Mouse (Mus musculus) erythroblast, embryonic 14.5 days (primary cell): ENCODE data around the gene Kl.

Source experiments
- GATA1 ChIP-seq: IDR thresholded peaks from 2 replicates; pipeline ENCODE4 v1.6.1; 2012; ENCODE audit warnings: low read length, inconsistent platforms, mixed read lengths
- TAL1 ChIP-seq: IDR thresholded peaks from 3 replicates; pipeline ENCODE4 v1.6.1; 2012; ENCODE audit warnings: low read length, inconsistent platforms, mixed read lengths

DNA sequence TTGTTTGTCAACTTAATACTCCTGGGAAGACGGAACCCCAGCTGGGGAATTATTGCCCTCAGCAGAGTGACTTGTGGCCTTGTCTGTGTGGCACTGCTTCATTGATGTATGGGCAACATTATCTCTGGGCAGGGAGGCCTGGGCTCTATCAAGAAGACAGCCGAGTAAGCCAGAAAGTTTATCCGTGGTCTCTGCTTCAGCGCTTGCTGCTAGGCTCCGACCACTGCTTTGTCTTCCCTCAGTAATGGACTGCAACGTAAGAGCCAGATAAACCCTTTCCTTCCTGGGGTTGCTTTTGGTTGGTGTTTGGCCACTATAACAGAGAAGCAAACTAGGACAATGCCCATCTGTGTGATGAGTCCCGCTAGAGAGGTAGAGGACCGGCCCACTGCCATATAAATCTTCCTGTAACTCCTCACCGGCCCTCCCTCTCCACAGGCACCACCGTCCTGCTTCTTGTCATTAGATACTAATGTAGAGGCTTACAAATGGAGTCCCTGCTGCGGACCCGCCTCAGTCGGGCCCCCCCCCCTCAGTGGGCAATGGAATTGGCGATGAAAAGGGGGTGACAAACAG is 25.1 kb downstream of the Kl start:
- no peak for TF ChIP-seq GATA1
- TF ChIP-seq TAL1 = no peak
